Mouse (Mus musculus) lung, embryonic 16.5 days (tissue): Measurements from ENCODE around the gene Rpl5. TPM values are rescaled to one million over a fixed set of nuclear protein-coding genes. Genes with fewer than 3 reads are reported as not detected.
A peak's percentile ranks its signal among the peaks of the same experiment; 100 is the strongest.
"Not testable (repeated sequence)": the region's sequence is repeated elsewhere in the genome, so short reads cannot be mapped to it uniquely, and the experiment has no call there.

Experiments
- ATAC-seq: fragments of 200-750 bp; cut with Nextera tagmentation; 2 replicates; pipeline ENCODE4 v1.8.0; 2017; ENCODE audit warnings: low read depth, mild to moderate bottlenecking, moderate library complexity
- H3K27ac ChIP-seq: fragments of 300-500 bp; sonication (generic); 2 replicates; pipeline ENCODE4 v1.5.1; 2014; ENCODE audit warnings: mild to moderate bottlenecking, control low read depth, low read length
- H3K27me3 ChIP-seq: fragments of 300-500 bp; sonication (generic); 2 replicates; pipeline ENCODE4 v1.6.1; 2014; ENCODE audit warnings: low read depth, low read length, mixed read lengths; ENCODE audit not compliant: control insufficient read depth, insufficient read depth
- H3K36me3 ChIP-seq: fragments of 300-500 bp; sonication (generic); 2 replicates; pipeline ENCODE4 v1.6.1; 2014; ENCODE audit warnings: low read length; ENCODE audit not compliant: control insufficient read depth, insufficient read depth
- H3K4me1 ChIP-seq: fragments of 300-500 bp; sonication (generic); replicated peaks from 2 replicates; pipeline ENCODE4 v1.6.1; 2014; ENCODE audit warnings: low read length, mixed read lengths; ENCODE audit not compliant: control insufficient read depth, insufficient read depth
- H3K4me2 ChIP-seq: fragments of 300-500 bp; sonication (generic); 2 replicates; pipeline ENCODE4 v1.6.1; 2014; ENCODE audit warnings: low read depth, low read length, control low read depth
- H3K4me3 ChIP-seq: fragments of 300-500 bp; sonication (generic); 2 replicates; pipeline ENCODE4 v1.5.1; 2014; ENCODE audit warnings: mild to moderate bottlenecking, low read length, control low read depth
- H3K9ac ChIP-seq: fragments of 300-500 bp; sonication (generic); 2 replicates; pipeline ENCODE4 v1.6.1; 2014; ENCODE audit warnings: low read length, control low read depth
- H3K9me3 ChIP-seq: fragments of 300-500 bp; sonication (generic); 2 replicates; pipeline ENCODE4 v1.6.1; 2016; ENCODE audit warnings: low read length; ENCODE audit not compliant: control insufficient read depth
- WGBS: fragments of 180-500 bp; shearing (Covaris S2); extraction: QIAGEN DNeasy Blood & Tissue Kit; methylation state at CpG from one replicate; pipeline ENCODE4 v1.1.7; 2014; 5-methylcytosine and 5-hydroxymethylcytosine counted together
- polyA plus RNA-seq: library from polyadenylated mRNA; unstranded; fragments of >200 nt; fragmentation: Nextera tagmentation; extraction: Ambion mirVana; gene quantifications from 2 replicates; pipeline ENCODE4 v1.2.1, GENCODE M21; 2015

The Rpl5 gene
- polyA plus RNA-seq, 1 experiment from 2014 or later: 63.5 TPM

DNA sequence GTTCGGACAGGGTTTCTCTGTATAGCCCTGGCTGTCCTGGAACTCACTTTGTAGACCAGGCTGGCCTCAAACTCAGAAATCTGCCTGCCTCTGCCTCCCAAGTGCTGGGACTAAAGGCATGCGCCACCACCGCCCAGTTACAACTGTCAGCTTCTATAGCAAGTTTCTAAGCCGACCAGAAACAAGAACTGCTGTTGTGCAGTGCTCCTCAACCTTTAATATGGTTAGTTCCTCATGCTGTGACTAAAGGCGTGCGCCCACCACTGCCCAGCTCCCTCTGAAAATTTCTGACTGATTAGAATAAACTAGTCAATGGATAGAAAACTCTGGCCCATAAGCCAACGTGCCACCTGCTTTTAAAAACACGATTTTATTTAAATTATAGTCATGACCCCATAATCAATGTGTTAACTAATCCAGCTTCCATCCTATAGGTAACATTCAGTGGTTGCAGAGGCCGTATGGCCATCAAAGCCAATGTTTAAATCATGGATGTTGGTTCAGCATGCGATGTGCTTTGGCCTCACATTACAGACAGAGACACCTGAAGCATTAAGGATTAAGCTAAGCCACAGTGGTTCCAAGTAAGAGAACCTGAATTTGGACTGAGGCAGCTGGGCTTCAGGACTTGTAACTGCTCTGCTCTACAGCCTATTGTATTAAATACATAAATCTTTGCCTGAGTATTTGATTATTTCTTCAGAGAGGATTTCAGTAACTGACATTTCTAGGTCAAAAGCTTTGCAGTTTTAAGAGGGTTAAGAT is 36.5 kb downstream of the Rpl5 start:
- no peak for ATAC-seq

DNA sequence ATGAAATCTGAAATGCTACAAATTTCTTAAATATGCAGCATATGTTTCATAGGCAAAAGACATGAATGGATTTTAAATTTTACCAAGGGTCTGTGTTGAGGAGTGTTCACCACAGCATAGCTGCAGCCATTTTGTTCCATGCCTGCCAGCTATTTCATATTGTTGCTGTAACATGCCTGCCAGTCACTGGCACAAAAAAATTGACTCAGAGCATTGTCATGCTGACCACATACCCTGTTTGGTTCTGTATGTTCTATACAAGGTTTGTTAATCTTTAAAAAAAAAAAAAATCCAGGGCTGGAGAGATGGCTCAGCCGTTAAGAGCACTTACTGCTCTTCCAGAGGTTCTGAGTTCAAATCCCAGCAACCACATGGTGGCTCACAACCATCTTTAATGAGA is 38.2 kb downstream of the Rpl5 start:
- not testable (repeated sequence) for H3K4me1 ChIP-seq, H3K36me3 ChIP-seq, H3K9ac ChIP-seq, H3K9me3 ChIP-seq, H3K4me2 ChIP-seq, H3K27me3 ChIP-seq, H3K4me3 ChIP-seq, ATAC-seq, H3K27ac ChIP-seq
- 72% methylated on average over 1 of the region's 1 CpGs for WGBS

More for the DNA sequence above, 36.5 kb downstream of the Rpl5 start:
- no peak overlapping the region for H3K4me3 ChIP-seq
- peaks cover 2% of the 10 kb centered on the region; the same call in 1 of the 2 replicates for H3K4me1 ChIP-seq
- H3K27ac ChIP-seq: no peak overlapping the region
- 86% methylated on average over 10 of the region's 10 CpGs for whole genome bisulfite sequencing
- no peaks in the 10 kb centered on the region for H3K9me3 ChIP-seq
- H3K4me2 ChIP-seq: no peak overlapping the region
- no peaks in the 10 kb centered on the region for H3K36me3 ChIP-seq
- no peaks in the 10 kb centered on the region for H3K27me3 ChIP-seq
- no peak overlapping the region for H3K9ac ChIP-seq

DNA sequence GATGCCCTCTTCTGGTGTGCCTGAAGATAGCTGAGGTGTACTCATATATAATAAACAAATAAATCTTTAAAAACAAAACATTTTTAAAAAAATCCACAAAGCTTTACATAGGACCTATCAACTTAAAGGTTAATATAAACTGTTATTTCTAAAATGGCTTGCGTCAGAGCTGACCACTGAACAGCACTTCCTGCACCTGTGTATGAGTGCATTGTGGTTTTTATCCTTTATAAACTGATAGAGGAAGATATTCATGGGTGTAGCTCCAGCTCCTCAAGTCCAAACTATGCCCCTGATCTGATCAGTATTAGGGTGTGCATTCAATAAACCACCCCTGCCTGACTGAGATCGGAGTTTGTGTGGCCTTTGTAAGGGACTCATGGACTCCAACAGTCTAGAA is 38.6 kb downstream of the Rpl5 start:
- Histone ChIP-seq H3K9me3 (no peaks in the 10 kb centered on the region), H3K27ac (no peak overlapping the region), H3K9ac (no peak overlapping the region), H3K4me2 (no peak overlapping the region), H3K4me3 (no peak overlapping the region), H3K4me1 (0 out of 2 replicates have a peak, but pooled peaks cover 6% of the 10 kb centered on the region), H3K27me3 (no peaks in the 10 kb centered on the region), H3K36me3 (no peaks in the 10 kb centered on the region)
- WGBS: 84% methylated on average over 2 of the region's 2 CpGs
- ATAC-seq: no peak

DNA sequence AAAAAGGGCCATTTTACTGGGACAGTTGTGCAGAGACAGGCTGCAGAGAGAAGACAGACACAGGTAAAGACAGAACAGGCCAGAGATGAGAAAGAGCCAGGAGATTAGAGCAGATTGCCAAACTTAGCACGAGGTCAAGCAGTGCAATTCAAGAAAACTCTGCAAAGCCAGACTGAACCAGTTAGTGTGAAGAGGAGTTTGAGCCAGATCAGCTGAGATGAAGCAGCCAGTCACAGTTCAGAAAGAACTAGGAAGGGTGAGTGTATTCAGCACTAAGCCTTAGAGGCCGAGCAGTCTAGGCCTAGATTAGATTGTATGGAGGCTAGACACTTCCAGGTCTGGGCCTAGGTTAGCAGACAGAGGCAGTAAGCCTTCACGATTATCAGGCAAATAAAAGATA is 39.4 kb downstream of the Rpl5 start:
- Histone ChIP-seq H3K36me3 (no peaks in the 10 kb centered on the region), H3K9me3 (no peaks in the 10 kb centered on the region), H3K27ac (no peak overlapping the region), H3K9ac (no peak overlapping the region), H3K4me2 (no peak overlapping the region), H3K27me3 (no peaks in the 10 kb centered on the region), H3K4me1 (0 out of 2 replicates have a peak, but pooled peaks cover 6% of the 10 kb centered on the region), H3K4me3 (no peak overlapping the region)
- 74% methylated on average over 3 of the region's 3 CpGs for WGBS
- ATAC-seq: no peak

DNA sequence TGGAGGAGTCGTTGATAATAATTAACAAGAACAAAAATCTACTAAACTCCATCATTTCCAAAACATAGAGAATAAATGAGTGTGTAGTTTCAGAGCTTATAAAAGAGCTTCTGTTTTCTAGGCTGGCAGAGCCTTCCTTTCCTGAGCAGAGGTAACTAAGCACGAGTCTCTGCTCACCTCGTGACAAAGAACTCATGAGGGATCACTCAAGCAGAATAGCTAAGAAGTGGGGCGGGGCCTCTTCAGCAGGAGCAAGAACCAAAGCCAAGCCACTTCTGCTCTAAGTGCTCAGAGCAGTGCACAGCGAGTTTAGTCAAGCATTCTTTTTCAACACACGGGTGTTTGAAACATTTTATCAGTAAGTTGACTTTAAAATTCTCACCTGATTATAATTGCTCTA is 40.9 kb downstream of the Rpl5 start:
- Histone ChIP-seq H3K36me3 (no peaks in the 10 kb centered on the region), H3K4me2 (no peak overlapping the region), H3K27me3 (no peaks in the 10 kb centered on the region), H3K27ac (no peak overlapping the region), H3K4me1 (0 out of 2 replicates have a peak, but pooled peaks cover 6% of the 10 kb centered on the region), H3K9ac (no peak overlapping the region), H3K4me3 (no peak overlapping the region), H3K9me3 (no peaks in the 10 kb centered on the region)
- ATAC-seq: peak; percentile 86
- WGBS: 26% methylated on average over 6 of the region's 6 CpGs

DNA sequence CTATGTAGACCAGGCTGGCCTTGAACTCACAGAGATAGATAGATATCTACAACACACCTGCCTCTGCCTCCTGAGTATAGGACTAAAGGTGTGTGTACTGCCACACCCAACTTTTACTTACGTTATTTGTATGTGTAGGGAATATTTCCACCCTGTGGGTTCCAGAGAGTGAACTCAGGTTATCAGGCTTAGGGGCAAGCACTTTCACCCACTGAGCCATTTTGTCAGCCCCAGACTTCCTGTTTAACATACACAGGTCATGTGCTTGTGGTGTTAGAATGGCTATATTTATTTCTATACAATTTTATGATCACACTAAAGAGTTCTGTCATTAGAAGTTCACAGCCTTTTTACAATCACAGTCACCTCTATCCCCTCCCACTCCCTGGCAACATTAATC is 42.6 kb downstream of the Rpl5 start:
- H3K36me3 ChIP-seq: no peaks in the 10 kb centered on the region
- no peak for ATAC-seq
- H3K4me1 ChIP-seq: peaks cover 12% of the 10 kb centered on the region; the same call in 1 of the 2 replicates
- no peak overlapping the region for H3K27ac ChIP-seq
- H3K9ac ChIP-seq: no peak overlapping the region
- 65% methylated on average over 1 of the region's 1 CpGs for WGBS
- H3K4me2 ChIP-seq: no peak overlapping the region
- H3K9me3 ChIP-seq: no peaks in the 10 kb centered on the region
- no peak overlapping the region for H3K4me3 ChIP-seq
- H3K27me3 ChIP-seq: no peaks in the 10 kb centered on the region

DNA sequence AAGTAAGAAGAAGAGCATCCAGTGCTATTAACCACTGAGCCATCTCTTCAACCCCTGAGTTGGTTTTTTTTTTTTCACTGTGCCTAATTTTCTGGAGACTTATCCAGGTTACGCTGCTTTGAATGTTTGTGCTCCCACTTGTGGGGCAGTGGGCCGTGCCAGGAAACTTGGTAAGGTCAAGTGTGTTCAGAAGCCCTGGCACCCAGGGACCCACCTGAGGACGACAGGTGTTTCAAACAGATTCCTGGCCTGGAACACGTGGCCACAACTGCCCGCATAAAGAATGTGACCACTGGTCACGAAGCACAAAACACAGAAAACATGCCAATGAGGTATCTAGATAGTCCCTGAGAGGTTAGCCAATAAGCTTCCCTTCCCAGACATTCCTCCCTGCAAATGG is 43.2 kb downstream of the Rpl5 start:
- H3K27ac ChIP-seq: no peak overlapping the region
- no peak overlapping the region for H3K9ac ChIP-seq
- H3K4me1 ChIP-seq: peaks cover 12% of the 10 kb centered on the region; the same call in 1 of the 2 replicates
- H3K4me2 ChIP-seq: no peak overlapping the region
- WGBS: 66% methylated on average over 6 of the region's 6 CpGs
- no peaks in the 10 kb centered on the region for H3K27me3 ChIP-seq
- H3K4me3 ChIP-seq: no peak overlapping the region
- no peaks in the 10 kb centered on the region for H3K9me3 ChIP-seq
- ATAC-seq: peak; percentile 41; the same call in 1 of the 2 replicates
- no peaks in the 10 kb centered on the region for H3K36me3 ChIP-seq

DNA sequence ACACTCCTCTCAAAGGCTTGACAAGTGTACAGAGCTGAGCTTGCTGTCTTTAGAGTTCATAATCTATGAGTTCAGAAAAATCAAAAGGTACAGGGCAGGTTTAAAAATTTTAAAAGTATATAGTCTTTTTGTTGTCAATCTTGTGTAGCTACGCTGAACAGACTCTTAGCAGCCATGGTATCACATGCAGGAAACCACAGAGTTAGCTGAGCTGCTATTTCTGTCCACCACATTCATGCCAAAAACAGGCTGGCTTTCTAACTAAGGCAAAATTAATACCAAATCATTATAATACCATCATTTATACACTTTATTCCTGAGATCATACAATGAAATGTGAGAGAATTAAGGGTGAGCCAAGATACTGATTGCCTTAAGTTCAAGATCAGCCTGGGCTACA is 46.2 kb downstream of the Rpl5 start:
- Histone ChIP-seq H3K4me1 (peaks cover 12% of the 10 kb centered on the region; the same call in 1 of the 2 replicates), H3K4me2 (no peak overlapping the region), H3K4me3 (no peak overlapping the region), H3K36me3 (no peaks in the 10 kb centered on the region), H3K9me3 (no peaks in the 10 kb centered on the region), H3K27ac (no peak overlapping the region), H3K9ac (no peak overlapping the region), H3K27me3 (no peaks in the 10 kb centered on the region)
- WGBS: 94% methylated on average over 1 of the region's 1 CpGs
- ATAC-seq: no peak

DNA sequence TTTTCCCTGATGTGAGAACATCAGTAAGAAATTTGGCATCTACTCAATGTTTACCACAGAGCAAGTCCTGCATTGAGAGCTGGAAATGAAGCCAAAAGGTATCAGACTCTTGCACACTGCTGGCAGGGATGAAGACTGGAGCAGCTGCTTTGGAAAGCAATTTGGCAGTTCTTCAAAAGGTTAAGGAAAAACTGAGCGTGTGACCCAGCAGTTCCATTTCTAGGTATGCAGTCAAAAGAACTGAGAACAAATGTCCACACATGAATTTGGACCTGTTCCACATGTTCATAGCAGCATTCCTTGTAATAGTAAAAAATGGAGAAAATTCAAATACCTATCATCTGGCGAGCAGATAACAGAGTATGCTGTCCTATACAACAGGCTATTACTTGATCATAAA is 47.2 kb downstream of the Rpl5 start:
- no peak overlapping the region for H3K9ac ChIP-seq
- H3K27me3 ChIP-seq: no peaks in the 10 kb centered on the region
- no peak overlapping the region for H3K4me2 ChIP-seq
- no peaks in the 10 kb centered on the region for H3K9me3 ChIP-seq
- H3K4me3 ChIP-seq: no peak overlapping the region
- peak overlapping the region; percentile 1; the same call in 1 of the 2 replicates for H3K27ac ChIP-seq
- no peaks in the 10 kb centered on the region for H3K36me3 ChIP-seq
- WGBS: 30% methylated on average over 2 of the region's 2 CpGs
- ATAC-seq: peak; percentile 71
- peaks cover 10% of the 10 kb centered on the region; the same call in 1 of the 2 replicates for H3K4me1 ChIP-seq
